Mouse (Mus musculus): ENCODE results near the gene Map3k14. TPM values are rescaled to one million over a fixed set of nuclear protein-coding genes. Genes with fewer than 3 reads are reported as not detected.

Map3k14 gene
- polyA plus RNA-seq, 1 experiment, result 0.01 TPM

DNA sequence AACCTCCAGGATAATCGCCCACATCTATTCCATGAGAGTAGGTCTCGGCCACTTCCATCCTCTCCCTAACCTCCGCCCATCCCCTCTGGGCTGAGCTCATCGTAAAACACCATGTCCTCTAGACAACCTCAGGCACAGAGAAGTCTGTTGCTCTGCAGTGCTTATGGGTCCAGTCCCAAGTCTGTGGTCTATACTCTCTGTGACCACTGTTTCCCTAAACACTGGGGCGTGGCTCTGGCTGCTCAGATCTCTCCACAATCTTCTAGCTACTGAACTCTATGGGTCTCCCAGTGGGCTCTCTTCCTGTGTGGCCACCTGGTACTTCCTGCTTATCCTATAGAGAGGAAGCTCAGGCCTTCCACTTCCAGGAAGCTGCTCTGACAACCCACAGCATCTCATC, 13.7 kb downstream of the Map3k14 start:
- no peaks in the 10 kb centered on the region for H3K27me3 ChIP-seq (ENCODE audit: control insufficient read depth)
- H3K36me3 ChIP-seq (ENCODE audit: control insufficient read depth), result no peaks in the 10 kb centered on the region
- H3K4me1 ChIP-seq (ENCODE audit: control insufficient read depth), result peaks cover 2% of the 10 kb centered on the region; the same call in 1 of the 2 replicates
- H3K9me3 ChIP-seq (ENCODE audit: control insufficient read depth, low read length), result no peaks in the 10 kb centered on the region
- H3K4me3 ChIP-seq (replicated peaks), result no peak overlapping the region
- TF ChIP-seq TAL1 (IDR thresholded peaks at IDR 0.05; ENCODE audit: low read length) (no peak), GATA1 (IDR thresholded peaks at IDR 0.05; ENCODE audit: low read length) (no peak)

DNA sequence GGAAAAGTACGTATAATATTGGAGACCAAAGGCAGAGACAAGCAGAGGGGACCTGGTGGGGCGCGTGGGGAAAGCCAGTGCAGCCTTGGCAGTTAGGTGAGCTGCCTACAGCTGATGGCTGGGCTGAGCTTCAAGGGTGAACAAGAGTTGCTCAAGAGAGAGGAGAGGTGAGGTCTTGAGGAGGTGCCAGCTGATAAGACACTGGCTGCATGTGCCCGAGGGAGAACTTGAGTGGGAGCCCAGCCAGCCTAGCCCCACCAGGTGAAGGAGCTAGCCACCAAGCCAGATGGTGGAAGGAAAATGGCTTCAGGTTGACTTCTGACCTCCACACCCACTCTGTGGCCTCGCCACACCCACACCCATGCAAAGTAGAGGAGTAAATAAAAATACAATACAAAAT, 14.9 kb downstream of the Map3k14 start:
- Histone ChIP-seq H3K27me3 (ENCODE audit: control insufficient read depth) (no peaks in the 10 kb centered on the region), H3K36me3 (ENCODE audit: control insufficient read depth) (no peaks in the 10 kb centered on the region), H3K4me3 (replicated peaks) (no peak overlapping the region), H3K9me3 (ENCODE audit: control insufficient read depth, low read length) (no peaks in the 10 kb centered on the region), H3K4me1 (ENCODE audit: control insufficient read depth) (peaks cover 2% of the 10 kb centered on the region; the same call in 1 of the 2 replicates)
- TF ChIP-seq TAL1 (IDR thresholded peaks at IDR 0.05; ENCODE audit: low read length), result no peak
- TF ChIP-seq GATA1 (IDR thresholded peaks at IDR 0.05; ENCODE audit: low read length), result no peak

DNA sequence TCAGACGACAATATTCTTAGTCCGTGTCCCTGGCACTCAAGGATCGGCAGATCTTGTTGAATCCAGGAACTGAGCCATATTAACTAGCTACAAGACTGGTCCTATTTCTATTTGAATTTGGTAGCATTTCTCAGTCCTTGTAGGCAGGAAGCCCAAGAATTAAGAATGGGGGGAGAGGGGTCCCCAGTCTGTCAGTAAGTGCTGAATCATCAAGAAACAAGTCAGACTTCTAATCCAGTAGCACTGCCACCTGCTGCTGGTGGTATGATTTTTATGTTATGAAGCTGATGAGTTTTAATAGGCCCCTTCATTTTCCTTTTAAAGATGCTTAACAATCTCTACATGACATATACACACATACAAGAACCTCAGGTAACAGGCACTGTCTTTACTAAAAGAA, 16.9 kb downstream of the Map3k14 start:
- no peaks in the 10 kb centered on the region for H3K36me3 ChIP-seq (ENCODE audit: control insufficient read depth)
- TF ChIP-seq TAL1 (IDR thresholded peaks at IDR 0.05; ENCODE audit: low read length), result no peak
- TF ChIP-seq GATA1 (IDR thresholded peaks at IDR 0.05; ENCODE audit: low read length), result no peak
- H3K4me1 ChIP-seq (ENCODE audit: control insufficient read depth), result peaks cover 14% of the 10 kb centered on the region
- no peaks in the 10 kb centered on the region for H3K9me3 ChIP-seq (ENCODE audit: control insufficient read depth, low read length)
- H3K27me3 ChIP-seq (ENCODE audit: control insufficient read depth), result no peaks in the 10 kb centered on the region
- no peak overlapping the region for H3K4me3 ChIP-seq (replicated peaks)

DNA sequence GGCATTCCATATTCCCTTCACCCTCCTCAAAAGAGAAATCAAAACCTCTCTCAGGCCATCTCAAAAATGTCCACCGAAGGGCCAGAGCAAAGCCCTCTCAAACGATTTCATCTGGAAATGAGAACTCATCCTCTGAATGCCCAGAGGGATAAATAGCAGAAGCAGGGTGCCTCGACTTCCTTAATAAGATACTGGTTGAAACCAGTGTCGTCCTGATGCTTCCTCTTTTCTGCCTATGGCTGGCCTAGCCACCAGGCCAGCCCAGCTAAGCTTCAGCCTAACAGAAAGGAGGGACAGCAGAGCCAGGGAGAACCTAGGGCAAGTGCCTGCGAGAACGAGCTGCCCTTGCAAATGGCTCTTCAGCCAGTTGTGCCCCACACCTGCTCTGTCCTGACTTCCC, 17.8 kb downstream of the Map3k14 start:
- Histone ChIP-seq H3K36me3 (ENCODE audit: control insufficient read depth) (no peaks in the 10 kb centered on the region), H3K9me3 (ENCODE audit: control insufficient read depth, low read length) (no peaks in the 10 kb centered on the region), H3K4me1 (ENCODE audit: control insufficient read depth) (peaks cover 14% of the 10 kb centered on the region), H3K4me3 (replicated peaks) (no peak overlapping the region), H3K27me3 (ENCODE audit: control insufficient read depth) (no peaks in the 10 kb centered on the region)
- no peak for TF ChIP-seq TAL1 (IDR thresholded peaks at IDR 0.05; ENCODE audit: low read length)

DNA sequence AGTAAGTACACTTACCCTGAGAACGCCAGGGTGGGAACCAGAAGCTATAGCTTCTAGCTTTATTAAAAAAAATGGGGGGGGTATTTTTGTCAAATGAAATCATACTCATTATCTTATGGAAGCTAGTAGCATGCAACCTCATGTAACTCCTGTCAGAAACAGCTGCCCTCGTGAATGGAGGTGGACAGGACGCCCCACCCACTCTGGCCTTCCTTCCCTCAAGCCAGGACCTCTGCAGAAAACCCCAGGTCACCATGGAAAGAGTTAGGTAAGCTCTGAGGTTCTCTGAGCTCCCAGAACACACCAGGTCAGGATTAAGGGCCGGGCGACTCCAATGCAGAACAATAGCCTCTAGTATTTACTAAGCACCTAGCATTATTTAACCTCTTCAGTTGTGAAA, 18.4 kb downstream of the Map3k14 start:
- no peak overlapping the region for H3K4me3 ChIP-seq (replicated peaks)
- H3K27me3 ChIP-seq (ENCODE audit: control insufficient read depth), result no peaks in the 10 kb centered on the region
- H3K9me3 ChIP-seq (ENCODE audit: control insufficient read depth, low read length), result no peaks in the 10 kb centered on the region
- peaks cover 14% of the 10 kb centered on the region for H3K4me1 ChIP-seq (ENCODE audit: control insufficient read depth)
- no peak for TF ChIP-seq GATA1 (IDR thresholded peaks at IDR 0.05; ENCODE audit: low read length)
- TF ChIP-seq TAL1 (IDR thresholded peaks at IDR 0.05; ENCODE audit: low read length), result no peak
- no peaks in the 10 kb centered on the region for H3K36me3 ChIP-seq (ENCODE audit: control insufficient read depth)

DNA sequence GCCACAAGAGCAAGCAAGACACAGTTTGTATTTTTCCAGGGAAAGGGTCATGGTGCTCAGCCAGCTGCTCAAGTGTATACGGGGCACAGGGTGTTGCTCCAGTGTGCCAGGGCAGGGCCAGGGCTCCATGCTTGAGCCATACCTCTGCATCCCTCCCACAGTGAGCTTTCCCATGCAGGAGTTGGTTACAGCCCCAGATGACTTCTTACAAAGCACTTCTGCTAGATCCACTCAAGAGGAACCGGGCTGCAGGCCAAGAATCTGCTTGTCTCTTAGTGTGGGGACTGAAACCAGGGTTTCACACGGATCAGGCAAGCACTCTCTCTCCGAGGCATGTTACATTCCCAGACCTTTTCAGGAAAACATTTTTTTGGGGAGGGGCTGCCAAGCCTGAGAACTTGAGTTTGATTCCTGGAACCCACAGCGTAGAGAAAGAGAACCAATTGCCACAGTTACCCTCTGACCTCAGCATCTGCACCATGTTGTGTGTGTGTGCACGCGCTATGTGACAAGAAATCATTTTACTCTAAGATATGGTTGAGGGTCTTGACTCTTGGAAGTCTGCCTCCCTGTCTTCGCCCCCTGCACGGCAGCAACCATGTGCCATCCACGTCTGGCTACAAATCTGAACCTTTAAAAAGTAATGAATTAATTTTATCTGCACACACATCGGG, 19.6 kb downstream of the Map3k14 start:
- H3K4me1 ChIP-seq (ENCODE audit: control insufficient read depth), result peaks cover 14% of the 10 kb centered on the region
- no peak overlapping the region for H3K4me3 ChIP-seq (replicated peaks)
- TF ChIP-seq GATA1 (IDR thresholded peaks at IDR 0.05; ENCODE audit: low read length), result no peak
- TF ChIP-seq TAL1 (IDR thresholded peaks at IDR 0.05; ENCODE audit: low read length), result no peak
- no peaks in the 10 kb centered on the region for H3K9me3 ChIP-seq (ENCODE audit: control insufficient read depth, low read length)
- H3K27me3 ChIP-seq (ENCODE audit: control insufficient read depth), result no peaks in the 10 kb centered on the region
- no peaks in the 10 kb centered on the region for H3K36me3 ChIP-seq (ENCODE audit: control insufficient read depth)

DNA sequence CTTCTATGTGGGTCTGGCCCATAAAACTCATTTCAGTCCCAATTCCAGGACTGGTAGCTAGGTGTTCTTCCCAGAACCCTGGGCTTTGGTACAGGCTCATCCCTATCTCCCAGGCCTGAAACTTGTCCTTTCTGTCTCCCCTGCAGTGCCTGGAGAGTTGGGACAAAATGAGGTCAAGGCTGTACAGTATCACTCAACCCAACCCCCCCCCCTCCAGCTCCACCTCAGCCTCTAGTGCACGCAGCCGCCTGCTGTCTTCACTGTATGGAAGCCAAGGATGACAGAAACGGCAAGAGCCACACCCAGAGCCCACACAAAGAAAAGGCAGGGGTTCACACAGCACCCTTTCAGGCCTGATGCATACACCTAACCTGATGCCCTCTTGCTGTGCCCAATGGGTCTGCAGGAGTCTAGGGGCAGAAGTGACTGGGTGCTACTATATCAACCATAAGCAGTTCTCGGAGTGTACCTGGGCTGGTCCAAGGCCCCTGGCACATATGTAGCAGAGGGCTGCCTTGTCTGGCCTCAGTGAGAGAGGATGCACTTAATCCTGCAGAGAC, 20.5 kb downstream of the Map3k14 start:
- H3K36me3 ChIP-seq (ENCODE audit: control insufficient read depth), result no peaks in the 10 kb centered on the region
- no peaks in the 10 kb centered on the region for H3K9me3 ChIP-seq (ENCODE audit: control insufficient read depth, low read length)
- H3K27me3 ChIP-seq (ENCODE audit: control insufficient read depth), result no peaks in the 10 kb centered on the region
- H3K4me1 ChIP-seq (ENCODE audit: control insufficient read depth), result peaks cover 12% of the 10 kb centered on the region
- TF ChIP-seq GATA1 (IDR thresholded peaks at IDR 0.05; ENCODE audit: low read length) (no peak), TAL1 (IDR thresholded peaks at IDR 0.05; ENCODE audit: low read length) (no peak)
- no peak overlapping the region for H3K4me3 ChIP-seq (replicated peaks)

DNA sequence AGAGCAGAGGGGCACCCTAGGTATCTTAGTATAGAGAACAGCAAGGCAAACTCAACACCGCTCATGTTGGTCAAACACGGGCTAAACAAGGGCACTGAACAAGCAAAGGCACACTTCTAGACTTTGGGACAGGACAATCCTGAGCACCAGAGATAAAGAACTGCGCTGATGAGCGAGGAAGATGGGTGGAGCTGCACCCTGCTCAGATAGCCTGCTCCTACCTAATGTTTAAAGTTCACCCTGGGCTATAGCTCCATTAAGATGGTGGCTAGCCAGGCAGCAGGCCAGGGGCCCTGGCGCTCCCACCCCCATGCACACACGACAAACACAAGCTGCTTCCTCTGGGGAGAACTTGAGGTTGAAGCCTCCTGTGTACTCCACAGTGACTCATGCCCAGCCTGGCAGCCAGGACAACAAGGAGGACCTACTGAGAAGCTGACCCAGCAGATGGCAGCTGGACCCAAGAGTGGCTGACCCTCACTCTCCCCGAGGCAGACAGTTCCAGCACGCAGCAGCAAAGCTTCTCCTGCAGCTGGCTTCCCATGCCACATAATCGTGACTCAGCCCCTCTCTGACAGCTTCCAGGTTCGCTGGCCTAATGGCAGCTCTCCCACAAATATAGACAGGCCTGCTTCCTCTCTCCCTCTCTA, 21.1 kb downstream of the Map3k14 start:
- Histone ChIP-seq H3K4me1 (ENCODE audit: control insufficient read depth) (peaks cover 12% of the 10 kb centered on the region), H3K36me3 (ENCODE audit: control insufficient read depth) (no peaks in the 10 kb centered on the region), H3K9me3 (ENCODE audit: control insufficient read depth, low read length) (no peaks in the 10 kb centered on the region), H3K27me3 (ENCODE audit: control insufficient read depth) (no peaks in the 10 kb centered on the region), H3K4me3 (replicated peaks) (no peak overlapping the region)
- TF ChIP-seq GATA1 (IDR thresholded peaks at IDR 0.05; ENCODE audit: low read length) (no peak), TAL1 (IDR thresholded peaks at IDR 0.05; ENCODE audit: low read length) (no peak)

DNA sequence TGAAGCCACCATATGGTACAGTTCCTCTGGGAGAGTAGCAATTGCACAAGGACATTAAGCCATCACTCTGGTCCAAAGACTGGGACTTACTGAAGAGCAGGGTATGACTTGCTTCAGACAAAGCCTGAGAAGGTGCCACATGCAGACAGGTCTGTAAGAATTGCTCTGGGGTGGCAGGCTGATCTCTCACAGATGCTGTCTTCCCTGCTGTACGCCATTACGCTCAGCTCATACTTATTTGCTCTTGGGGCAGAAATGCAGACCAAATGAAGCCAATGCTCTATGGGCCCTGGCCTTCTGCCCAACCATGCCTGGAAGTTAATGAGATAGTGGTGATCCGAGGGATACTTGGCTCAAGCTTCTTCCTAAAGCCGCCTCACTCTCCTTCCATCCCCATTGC, 22.4 kb downstream of the Map3k14 start:
- H3K36me3 ChIP-seq (ENCODE audit: control insufficient read depth), result no peaks in the 10 kb centered on the region
- H3K27me3 ChIP-seq (ENCODE audit: control insufficient read depth), result no peaks in the 10 kb centered on the region
- peaks cover 12% of the 10 kb centered on the region for H3K4me1 ChIP-seq (ENCODE audit: control insufficient read depth)
- TF ChIP-seq GATA1 (IDR thresholded peaks at IDR 0.05; ENCODE audit: low read length) (no peak), TAL1 (IDR thresholded peaks at IDR 0.05; ENCODE audit: low read length) (no peak)
- no peaks in the 10 kb centered on the region for H3K9me3 ChIP-seq (ENCODE audit: control insufficient read depth, low read length)
- no peak overlapping the region for H3K4me3 ChIP-seq (replicated peaks)
